Mouse (Mus musculus): ENCODE results near the gene Nab2. TPM values are rescaled to one million over a fixed set of nuclear protein-coding genes. Genes with fewer than 3 reads are reported as not detected.

The Nab2 gene
- polyA plus RNA-seq, 1 experiment from 2014 or later: 2.3 TPM

- Histone ChIP-seq H3K9me3 (ENCODE audit: control insufficient read depth, low read length) (no peaks in the 10 kb centered on the region), H3K27ac (no peak overlapping the region), H3K9ac (peak overlapping the region; percentile 54), H3K4me3 (replicated peaks; ENCODE audit: low read length) (peak overlapping the region; percentile 40), H3K4me1 (replicated peaks; ENCODE audit: control insufficient read depth, insufficient read depth, low read length) (peaks cover 31% of the 10 kb centered on the region), H3K27me3 (ENCODE audit: control insufficient read depth, insufficient read depth, low read length) (peaks cover 88% of the 10 kb centered on the region), H3K36me3 (replicated peaks; ENCODE audit: control insufficient read depth, insufficient read depth) (no peaks in the 10 kb centered on the region), H3K4me2 (replicated peaks) (peak overlapping the region; percentile 65)
- WGBS: 5% methylated on average over 14 of the region's 14 CpGs
- ATAC-seq (ENCODE audit: low FRiP score) (no peak), DNase-seq (ENCODE audit: low spot score) (no peak)
These were observed 2.8 kb downstream of the Nab2 start for GRCm38 (mm10) chr10:127665366-127666181.

- Histone ChIP-seq H3K9ac (no peak overlapping the region), H3K36me3 (replicated peaks; ENCODE audit: control insufficient read depth, insufficient read depth) (no peaks in the 10 kb centered on the region), H3K27me3 (ENCODE audit: control insufficient read depth, insufficient read depth, low read length) (peaks cover 89% of the 10 kb centered on the region), H3K27ac (no peak overlapping the region), H3K4me2 (replicated peaks) (peak overlapping the region; percentile 65), H3K4me3 (replicated peaks; ENCODE audit: low read length) (peak overlapping the region; percentile 40), H3K9me3 (ENCODE audit: control insufficient read depth, low read length) (no peaks in the 10 kb centered on the region), H3K4me1 (replicated peaks; ENCODE audit: control insufficient read depth, insufficient read depth, low read length) (peaks cover 31% of the 10 kb centered on the region)
- DNase-seq (ENCODE audit: low spot score) (no peak), ATAC-seq (ENCODE audit: low FRiP score) (no peak)
- 9% methylated on average over 13 of the region's 13 CpGs for WGBS
These were observed 3.5 kb downstream of the Nab2 start for GRCm38 (mm10) chr10:127664891-127665290.

- no peak overlapping the region for H3K9ac ChIP-seq
- H3K4me2 ChIP-seq (replicated peaks): peak overlapping the region; percentile 65
- H3K4me1 ChIP-seq (replicated peaks; ENCODE audit: control insufficient read depth, insufficient read depth, low read length): peaks cover 31% of the 10 kb centered on the region
- H3K36me3 ChIP-seq (replicated peaks; ENCODE audit: control insufficient read depth, insufficient read depth): no peaks in the 10 kb centered on the region
- peaks cover 85% of the 10 kb centered on the region for H3K27me3 ChIP-seq (ENCODE audit: control insufficient read depth, insufficient read depth, low read length)
- no peak overlapping the region for H3K4me3 ChIP-seq (replicated peaks; ENCODE audit: low read length)
- no peaks in the 10 kb centered on the region for H3K9me3 ChIP-seq (ENCODE audit: control insufficient read depth, low read length)
- WGBS: 10% methylated on average over 16 of the region's 16 CpGs
- no peak overlapping the region for H3K27ac ChIP-seq
- ATAC-seq (ENCODE audit: low FRiP score) (no peak), DNase-seq (ENCODE audit: low spot score) (no peak)
These were observed 4.2 kb downstream of the Nab2 start for GRCm38 (mm10) chr10:127664166-127664565.

GRCm38 (mm10) chr10:127663590-127663989, 4.8 kb downstream of the Nab2 start:
- 21% methylated on average over 5 of the region's 5 CpGs for WGBS
- DNase-seq (ENCODE audit: low spot score): no peak
- Histone ChIP-seq H3K27me3 (ENCODE audit: control insufficient read depth, insufficient read depth, low read length) (peaks cover 80% of the 10 kb centered on the region), H3K9ac (no peak overlapping the region), H3K27ac (no peak overlapping the region), H3K4me3 (replicated peaks; ENCODE audit: low read length) (no peak overlapping the region), H3K36me3 (replicated peaks; ENCODE audit: control insufficient read depth, insufficient read depth) (no peaks in the 10 kb centered on the region), H3K4me2 (replicated peaks) (no peak overlapping the region), H3K9me3 (ENCODE audit: control insufficient read depth, low read length) (no peaks in the 10 kb centered on the region), H3K4me1 (replicated peaks; ENCODE audit: control insufficient read depth, insufficient read depth, low read length) (peaks cover 29% of the 10 kb centered on the region)
- no peak for ATAC-seq (ENCODE audit: low FRiP score)

- Histone ChIP-seq H3K4me3 (replicated peaks; ENCODE audit: low read length) (no peak overlapping the region), H3K4me2 (replicated peaks) (peak overlapping the region; percentile 29), H3K4me1 (replicated peaks; ENCODE audit: control insufficient read depth, insufficient read depth, low read length) (peaks cover 21% of the 10 kb centered on the region), H3K27me3 (ENCODE audit: control insufficient read depth, insufficient read depth, low read length) (peaks cover 73% of the 10 kb centered on the region), H3K9ac (0 out of 2 replicates have a peak overlapping the region, but pooled peaks have one; percentile 13), H3K36me3 (replicated peaks; ENCODE audit: control insufficient read depth, insufficient read depth) (no peaks in the 10 kb centered on the region), H3K9me3 (ENCODE audit: control insufficient read depth, low read length) (no peaks in the 10 kb centered on the region), H3K27ac (no peak overlapping the region)
- ATAC-seq (ENCODE audit: low FRiP score) (peak; percentile 4; the same call in 1 of the 2 replicates), DNase-seq (ENCODE audit: low spot score) (no peak)
- 17% methylated on average over 19 of the region's 19 CpGs for WGBS
These were observed 5.6 kb downstream of the Nab2 start for GRCm38 (mm10) chr10:127662666-127663253.

GRCm38 (mm10) chr10:127661915-127662663, 6.3 kb downstream of the Nab2 start:
- Histone ChIP-seq H3K9ac (0 out of 2 replicates have a peak overlapping the region, but pooled peaks have one; percentile 13), H3K27ac (no peak overlapping the region), H3K9me3 (ENCODE audit: control insufficient read depth, low read length) (no peaks in the 10 kb centered on the region), H3K4me2 (replicated peaks) (peak overlapping the region; percentile 29), H3K4me3 (replicated peaks; ENCODE audit: low read length) (no peak overlapping the region), H3K4me1 (replicated peaks; ENCODE audit: control insufficient read depth, insufficient read depth, low read length) (peaks cover 21% of the 10 kb centered on the region), H3K36me3 (replicated peaks; ENCODE audit: control insufficient read depth, insufficient read depth) (no peaks in the 10 kb centered on the region), H3K27me3 (ENCODE audit: control insufficient read depth, insufficient read depth, low read length) (peaks cover 66% of the 10 kb centered on the region)
- DNase-seq (ENCODE audit: low spot score): no peak
- ATAC-seq (ENCODE audit: low FRiP score): peak; percentile 2; the same call in 1 of the 2 replicates
- WGBS: 5% methylated on average over 14 of the region's 16 CpGs

- Histone ChIP-seq H3K36me3 (replicated peaks; ENCODE audit: control insufficient read depth, insufficient read depth) (no peaks in the 10 kb centered on the region), H3K4me3 (replicated peaks; ENCODE audit: low read length) (no peak overlapping the region), H3K9ac (no peak overlapping the region), H3K9me3 (ENCODE audit: control insufficient read depth, low read length) (no peaks in the 10 kb centered on the region), H3K27me3 (ENCODE audit: control insufficient read depth, insufficient read depth, low read length) (peaks cover 59% of the 10 kb centered on the region), H3K27ac (no peak overlapping the region), H3K4me1 (replicated peaks; ENCODE audit: control insufficient read depth, insufficient read depth, low read length) (peaks cover 15% of the 10 kb centered on the region), H3K4me2 (replicated peaks) (peak overlapping the region; percentile 29)
- 14% methylated on average over 14 of the region's 14 CpGs for WGBS
- DNase-seq (ENCODE audit: low spot score) (no peak), ATAC-seq (ENCODE audit: low FRiP score) (no peak)
These were observed 7.0 kb downstream of the Nab2 start for GRCm38 (mm10) chr10:127661291-127661914.

GRCm38 (mm10) chr10:127659551-127659950, 8.8 kb downstream of the Nab2 start:
- H3K27ac ChIP-seq: no peak overlapping the region
- peaks cover 9% of the 10 kb centered on the region; the same call in 1 of the 2 replicates for H3K4me1 ChIP-seq (replicated peaks; ENCODE audit: control insufficient read depth, insufficient read depth, low read length)
- no peak for DNase-seq (ENCODE audit: low spot score)
- H3K36me3 ChIP-seq (replicated peaks; ENCODE audit: control insufficient read depth, insufficient read depth): no peaks in the 10 kb centered on the region
- no peak overlapping the region for H3K9ac ChIP-seq
- H3K9me3 ChIP-seq (ENCODE audit: control insufficient read depth, low read length): no peaks in the 10 kb centered on the region
- H3K4me3 ChIP-seq (replicated peaks; ENCODE audit: low read length): no peak overlapping the region
- H3K4me2 ChIP-seq (replicated peaks): no peak overlapping the region
- no peak for ATAC-seq (ENCODE audit: low FRiP score)
- H3K27me3 ChIP-seq (ENCODE audit: control insufficient read depth, insufficient read depth, low read length): peaks cover 41% of the 10 kb centered on the region
- WGBS: 50% methylated on average over 1 of the region's 1 CpGs

All from hindbrain, embryonic 14.5 days (tissue).